Mouse (Mus musculus) left cerebral cortex, adult 8-10 months (tissue): ENCODE measurements around the gene Cftr. TPM values are rescaled to one million over a fixed set of nuclear protein-coding genes. Genes with fewer than 3 reads are reported as not detected.

Source experiments
- DNase-seq, 2 experiments: peaks; one replicate each; pipeline ENCODE4 v3.0.0; 2022; ENCODE audit warnings: low spot score in 2 of 2
- total RNA-seq, 4 experiments: library from RNA; stranded (reverse); gene quantifications; 2 replicates each; pipeline ENCODE4 v1.2.4; 2022

The Cftr gene
- total RNA-seq, 4 experiments from 2014 or later = 0.56 to 0.96 (median 0.65) TPM

DNA sequence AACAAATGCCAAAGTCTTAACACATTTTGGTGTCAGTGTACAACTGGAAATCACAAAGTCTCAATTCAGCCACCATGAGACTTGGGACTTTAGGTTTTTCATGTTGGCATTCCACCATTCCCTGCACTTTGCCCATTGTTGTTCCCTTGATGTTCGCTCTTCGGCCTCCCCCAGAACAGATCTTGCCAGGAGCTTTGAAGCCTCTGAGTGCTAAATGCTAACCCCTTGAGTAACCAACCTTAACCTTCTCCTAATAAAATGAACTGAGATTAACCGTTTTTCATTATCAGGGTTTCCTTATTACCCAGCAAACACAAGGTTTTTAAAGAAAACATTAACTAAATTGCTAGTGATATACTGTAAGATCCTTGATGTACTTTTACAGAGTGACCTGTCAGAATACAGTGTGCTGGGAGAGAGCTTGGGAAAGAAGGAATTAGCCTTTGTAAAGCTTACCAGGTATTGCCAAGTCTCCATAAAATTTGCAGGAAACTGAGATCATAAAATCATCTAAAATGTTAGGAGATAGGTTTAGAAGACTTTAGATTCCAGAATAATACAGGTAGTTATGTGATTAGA is 144.0 kb downstream of the Cftr start:
- no peak for DNase-seq

DNA sequence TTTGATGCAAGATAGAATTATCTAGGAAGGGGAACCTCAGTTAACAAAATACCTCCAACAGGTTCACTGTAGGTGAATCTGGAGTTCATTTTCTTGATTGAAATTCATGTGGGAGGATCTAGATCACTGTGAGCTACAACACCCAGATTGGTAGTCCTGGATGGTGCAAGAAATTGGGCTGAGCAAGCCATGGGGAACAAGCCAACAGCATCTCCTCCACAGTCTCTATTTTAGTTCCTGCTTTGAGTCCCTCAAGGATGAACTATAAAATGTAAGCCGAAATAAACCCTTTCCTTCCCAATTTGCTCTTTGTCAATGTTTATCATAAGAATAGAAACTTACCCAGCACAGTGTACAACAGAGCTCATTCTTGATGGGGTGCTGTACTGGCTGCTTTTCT is 152.5 kb downstream of the Cftr start:
- no peak for DNase-seq

DNA sequence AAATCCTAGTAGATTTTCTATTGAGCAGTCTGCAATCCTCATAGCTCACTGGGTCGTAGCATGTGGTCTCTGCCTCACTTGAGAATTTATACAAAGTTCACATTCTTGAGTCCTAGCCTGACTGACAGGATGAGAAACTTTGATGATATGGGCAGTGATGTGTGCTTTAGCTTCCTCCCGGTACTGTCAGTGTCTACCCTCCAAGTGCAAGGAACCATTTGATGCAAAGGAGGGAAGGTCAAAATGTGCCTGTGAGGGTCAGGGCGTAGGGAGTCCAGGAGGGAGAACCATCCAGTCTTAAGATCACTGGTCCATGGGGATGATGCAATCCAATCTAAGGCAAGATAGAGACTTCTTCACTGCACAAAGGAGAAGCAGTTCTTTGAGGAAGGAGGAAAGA is 164.9 kb downstream of the Cftr start:
- DNase-seq = no peak

- DNase-seq = no peak
Measured at GRCm38 (mm10) chr6:18338307-18338706, 167.8 kb downstream of the Cftr start.

DNA sequence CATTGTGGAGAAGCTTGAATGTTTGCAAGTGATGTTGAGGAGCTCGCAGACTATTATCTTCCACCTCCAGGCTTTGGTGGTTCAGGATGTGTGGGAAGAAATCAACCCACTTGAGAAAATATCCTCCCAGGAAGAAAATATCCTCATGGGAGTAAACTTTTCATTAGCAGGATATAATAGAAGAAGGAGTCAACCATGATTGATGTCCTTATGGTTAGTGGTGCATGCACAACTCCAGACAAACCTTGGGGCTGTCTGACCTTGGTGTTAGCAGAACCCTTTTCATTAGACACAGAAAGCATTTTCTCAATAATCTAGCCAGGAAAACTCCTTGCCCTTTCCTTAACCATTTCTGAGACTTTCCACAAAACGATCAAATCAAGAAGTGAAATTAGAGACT is 173.8 kb downstream of the Cftr start:
- no peak for DNase-seq

- no peak for DNase-seq
Measured at GRCm38 (mm10) chr6:18349153-18349858, 178.8 kb downstream of the Cftr start.

DNA sequence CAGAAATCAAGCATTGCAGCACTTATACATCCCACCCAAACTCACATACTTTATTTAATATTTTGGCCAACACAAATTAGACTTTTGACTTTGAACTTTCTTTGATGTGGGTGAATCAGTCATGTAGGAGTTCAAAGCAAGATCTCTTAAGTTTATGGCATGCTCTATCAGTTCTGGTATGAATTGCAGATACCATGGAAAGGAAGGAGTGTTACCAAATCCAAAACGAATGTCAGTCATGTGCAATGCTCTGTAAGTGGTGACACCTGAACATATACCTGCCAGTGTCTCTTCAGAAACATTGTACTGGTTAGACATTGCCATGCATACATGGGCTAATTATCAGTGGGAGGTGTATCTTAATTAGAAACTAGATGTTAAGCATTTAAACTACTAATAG is 189.7 kb downstream of the Cftr start:
- no peak for DNase-seq

GRCm38 (mm10) chr6:18360955-18361354 is 190.5 kb downstream of the Cftr start:
- no peak for DNase-seq

DNA sequence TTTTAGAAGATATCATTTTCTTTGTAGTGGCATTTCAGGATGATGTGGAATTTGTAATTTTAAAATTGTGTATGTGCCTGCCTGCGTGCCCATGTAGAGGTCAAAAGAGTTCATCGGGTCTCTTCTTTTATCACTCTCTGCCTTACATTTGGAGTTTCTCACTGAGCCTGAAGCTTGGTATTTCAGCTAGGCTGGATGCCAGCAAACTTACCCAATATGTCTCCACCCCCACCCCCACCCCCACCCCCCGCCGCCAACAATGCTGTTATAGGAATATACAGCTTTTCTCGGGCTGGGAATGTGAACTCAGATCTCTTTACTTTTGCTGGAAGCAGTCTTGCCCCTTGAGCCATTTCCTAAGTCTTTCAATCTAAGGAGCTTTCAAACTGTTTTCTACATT is 191.7 kb downstream of the Cftr start:
- DNase-seq = no peak

GRCm38 (mm10) chr6:18369054-18369453 is 198.6 kb downstream of the Cftr start:
- no peak for DNase-seq

DNA sequence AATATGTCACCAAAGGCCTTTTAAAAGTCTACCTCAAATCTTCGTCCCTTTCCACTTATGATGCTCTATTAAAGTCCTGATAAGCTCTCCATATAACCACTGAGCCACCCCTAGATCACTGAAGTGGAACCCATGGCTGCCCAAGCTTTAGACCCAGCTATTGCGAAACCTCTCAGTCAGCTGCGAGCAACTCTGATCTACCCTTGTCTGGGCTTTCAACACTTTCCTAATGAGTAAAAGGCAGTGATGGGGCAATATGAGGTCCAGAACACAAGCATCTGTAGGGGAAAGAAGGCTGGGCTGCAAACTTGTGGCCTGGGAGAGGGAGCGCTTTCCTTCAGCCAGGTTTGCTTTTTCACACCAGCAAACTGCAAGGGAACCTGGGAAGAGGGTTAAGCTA is 199.2 kb downstream of the Cftr start:
- DNase-seq = no peak

Other genes with a start within 250 kb of the Cftr start
- 1 to 10 TPM; 3.8 to 6.4 (median 5.4) TPM for gene Wnt2, start 140.1 kb upstream of the Cftr start, total RNA-seq
- gene Asz1, start 61.6 kb upstream of the Cftr start, total RNA-seq = not detected